Mouse (Mus musculus): ENCODE results near the gene Haus8.
"Not testable (repeated sequence)": the region's sequence is repeated elsewhere in the genome, so short reads cannot be mapped to it uniquely, and the experiment has no call there.

The Haus8 gene

GRCm38 (mm10) chr8:71281731-71282130 is 9.0 kb upstream of the Haus8 start:
- not testable (repeated sequence) for DNase-seq

- DNase-seq = not testable (repeated sequence)
Measured at GRCm38 (mm10) chr8:71279409-71279808, 6.7 kb upstream of the Haus8 start.

DNA sequence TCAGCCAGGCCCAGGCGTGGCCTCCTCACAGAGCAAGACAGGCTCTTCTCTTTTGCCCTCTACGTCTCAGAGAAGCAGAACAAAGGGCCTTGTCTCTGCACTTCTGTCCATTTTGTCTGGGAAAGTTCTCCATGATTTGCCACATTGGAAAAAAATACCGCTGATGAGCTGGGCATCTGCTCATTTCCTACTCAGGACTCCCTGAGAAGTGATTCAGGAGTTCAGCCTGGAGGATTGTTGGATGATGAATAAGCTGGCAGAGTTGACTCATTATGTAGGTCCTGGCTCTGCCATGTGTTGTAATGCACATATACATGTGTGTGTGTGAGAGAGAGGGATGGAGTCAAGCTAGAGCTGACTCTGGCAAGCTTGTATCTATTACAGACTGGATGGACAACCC is 3.4 kb upstream of the Haus8 start:
- no peak for DNase-seq

GRCm38 (mm10) chr8:71274478-71274877 is 1.7 kb upstream of the Haus8 start:
- DNase-seq = no peak

DNA sequence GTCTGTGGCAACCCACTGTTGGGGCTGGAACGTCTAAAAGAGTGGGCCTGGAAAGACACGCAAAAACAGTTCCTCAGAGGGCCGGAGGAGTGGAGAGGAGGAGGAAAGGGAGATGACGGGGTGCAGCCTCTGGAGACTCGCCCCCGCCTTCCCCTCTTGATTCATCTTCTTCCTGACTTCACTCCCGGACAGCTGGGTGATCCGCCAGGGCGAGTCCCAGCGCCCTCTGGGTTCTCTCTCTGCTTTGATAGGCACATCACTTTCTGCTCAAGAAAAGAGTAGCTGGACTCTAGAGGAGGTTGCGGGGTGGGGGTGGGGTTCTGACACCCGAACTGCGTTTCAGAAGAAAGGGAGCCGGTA is 397 bp upstream of the Haus8 start:
- no peak for DNase-seq

DNA sequence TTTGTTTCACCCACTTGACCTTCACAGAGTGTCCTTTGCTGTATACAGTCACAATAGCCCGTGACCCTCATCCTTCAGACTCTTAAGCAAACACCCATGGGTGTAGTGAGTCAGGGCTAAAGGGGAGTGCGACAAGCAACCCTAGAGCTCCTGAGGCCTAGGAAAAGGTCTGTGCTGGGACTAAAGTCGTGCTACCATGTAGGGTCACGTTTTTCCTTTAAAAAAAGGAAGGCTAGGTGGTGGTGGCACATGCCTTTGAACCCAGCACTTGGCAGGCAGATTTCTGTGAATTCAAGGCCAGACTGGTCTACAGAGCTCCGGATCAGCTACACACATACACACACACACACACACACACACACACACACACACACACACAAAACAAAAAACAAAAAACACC is 1.1 kb downstream of the Haus8 start:
- DNase-seq = no peak

DNA sequence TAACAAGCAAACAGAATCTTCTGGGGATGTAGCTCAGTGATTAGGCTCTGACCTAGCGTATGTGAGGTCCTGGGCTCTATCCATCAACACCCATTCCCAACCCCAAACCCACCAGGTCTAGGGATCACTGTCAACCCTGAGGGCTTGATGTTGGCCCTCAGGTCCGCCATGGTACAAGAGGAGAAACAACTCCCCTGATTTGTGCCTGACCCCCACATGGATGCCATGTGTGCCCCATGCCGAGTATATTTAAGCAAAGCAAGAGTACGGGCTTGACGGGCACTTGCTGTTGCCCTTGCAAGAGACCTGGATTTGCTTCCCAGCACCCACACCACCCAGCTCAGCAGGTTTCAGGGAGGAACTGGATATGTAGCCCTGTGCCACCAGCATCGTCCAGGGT is 4.4 kb downstream of the Haus8 start:
- not testable (repeated sequence) for DNase-seq

- no peak for DNase-seq
Measured at GRCm38 (mm10) chr8:71267690-71268089, 5.0 kb downstream of the Haus8 start.

GRCm38 (mm10) chr8:71261234-71261633 is 11.5 kb downstream of the Haus8 start:
- DNase-seq = no peak

DNA sequence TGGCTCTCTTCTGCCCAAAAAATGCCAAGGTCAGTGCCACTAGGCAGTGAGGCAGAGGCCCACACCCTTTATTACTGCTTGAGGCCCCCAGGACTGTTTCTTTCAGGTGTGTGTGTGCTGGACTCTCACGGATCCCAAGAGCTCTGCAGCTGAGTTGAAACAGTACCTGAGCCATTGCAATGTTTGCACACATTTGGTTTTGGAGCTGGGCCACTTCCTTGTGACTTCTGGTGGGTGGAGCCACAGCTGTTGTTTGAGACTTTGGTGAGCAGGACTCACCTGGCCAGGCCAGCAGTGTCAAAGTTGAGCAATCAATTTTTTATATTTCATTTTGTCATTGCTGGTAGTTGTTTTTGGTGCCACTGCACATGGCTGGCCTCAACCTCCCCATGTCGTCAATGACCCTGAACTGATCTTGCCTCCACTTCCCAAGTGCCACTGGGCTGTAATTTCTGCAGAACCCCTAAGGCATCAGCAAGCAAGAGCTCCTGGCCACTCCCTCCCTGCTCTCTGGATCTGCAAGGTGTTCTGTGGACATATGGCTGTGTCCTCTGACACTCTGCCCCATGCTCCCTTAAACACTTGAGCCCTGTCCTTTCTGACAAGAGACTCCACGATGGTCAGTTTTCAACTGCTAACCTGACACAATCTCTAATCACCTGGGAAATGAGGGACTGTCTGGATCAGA is 16.0 kb downstream of the Haus8 start:
- DNase-seq = no peak

DNA sequence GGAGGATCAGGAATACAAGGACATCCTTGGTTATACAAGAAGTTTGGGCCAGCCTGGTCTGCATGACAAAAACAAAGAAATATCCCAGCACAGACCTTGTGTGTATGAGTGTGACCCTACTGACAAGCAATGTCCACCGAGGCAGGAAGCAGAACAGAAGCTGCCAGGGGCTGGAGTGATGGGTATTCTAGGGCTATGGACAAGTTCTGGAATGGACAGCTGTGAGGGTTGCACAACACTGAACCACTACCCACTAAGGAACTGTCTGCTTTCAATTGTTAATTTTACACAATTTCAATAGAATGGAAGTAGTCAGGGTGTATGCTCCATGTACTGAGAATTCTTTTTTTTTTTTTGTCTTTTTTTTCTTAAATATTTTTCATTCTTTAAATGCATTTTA is 24.5 kb downstream of the Haus8 start:
- no peak for DNase-seq

DNA sequence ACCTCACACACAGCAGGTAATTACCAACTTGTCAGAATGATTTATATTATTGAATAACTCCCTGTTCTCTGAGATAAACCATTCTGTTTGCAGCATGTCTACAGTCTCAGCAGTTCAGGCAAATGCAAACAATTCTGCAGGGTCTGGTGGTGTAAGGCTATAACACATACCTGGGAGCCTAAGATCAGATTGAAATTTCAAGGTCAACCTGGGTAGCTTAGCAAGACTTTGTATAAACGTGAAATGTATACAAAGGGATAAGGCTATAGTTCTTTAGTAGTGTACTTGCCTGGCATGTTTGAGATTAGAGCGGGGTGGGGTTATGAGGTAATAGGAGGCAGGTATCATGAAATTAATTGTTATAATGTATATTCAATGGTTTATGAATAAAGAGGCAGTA is 30.0 kb downstream of the Haus8 start:
- DNase-seq = no peak

GRCm38 (mm10) chr8:71224560-71224959 is 48.2 kb downstream of the Haus8 start:
- no peak for DNase-seq

DNA sequence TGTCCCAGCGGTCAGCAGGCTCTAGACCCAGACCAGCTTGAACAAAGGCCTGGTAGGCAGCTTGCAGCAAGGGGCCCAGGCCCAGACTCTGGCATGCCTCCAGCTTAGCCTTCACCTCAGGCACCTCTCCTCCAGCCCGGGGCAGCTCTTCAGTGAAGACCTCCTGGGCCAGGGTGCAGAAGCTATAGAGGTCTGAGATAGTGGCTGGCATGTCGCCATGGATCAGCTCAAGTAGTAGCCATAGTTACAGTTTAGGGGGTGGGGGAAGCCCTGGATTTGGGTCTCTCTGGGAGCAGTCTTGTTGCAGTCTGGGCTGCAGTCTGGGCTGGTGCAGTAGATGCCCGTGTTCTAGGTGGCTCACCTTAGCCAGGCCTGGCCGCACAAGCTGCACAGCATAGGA is 58.5 kb downstream of the Haus8 start:
- DNase-seq = not testable (repeated sequence)

DNA sequence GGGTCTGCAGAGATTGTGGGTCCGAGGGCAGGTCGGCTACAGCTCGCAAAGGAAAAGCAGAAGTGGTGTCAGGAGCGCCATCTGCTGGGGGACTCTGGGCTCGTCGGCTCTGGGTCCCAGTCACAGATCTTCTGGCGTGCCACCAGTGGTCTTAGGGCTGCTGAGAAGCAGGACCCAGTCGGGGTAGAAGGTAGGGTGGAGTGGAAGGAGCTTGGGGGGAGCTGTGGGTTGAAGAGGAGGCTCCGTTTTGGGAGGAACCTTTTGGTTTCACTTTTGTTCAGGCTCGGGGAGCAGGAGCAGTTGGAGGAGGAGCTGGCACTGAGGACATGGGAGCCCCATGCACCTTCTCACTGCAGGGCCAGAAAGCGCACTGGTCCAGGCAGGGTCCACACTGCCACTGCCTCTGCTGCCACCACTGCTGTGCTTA is 67.2 kb downstream of the Haus8 start:
- peak; percentile 29 for DNase-seq
